Mouse (Mus musculus) MEL (cell line): ENCODE measurements around the gene Aff1.

Experiments used
- EP300 ChIP-seq, 2 experiments: IDR thresholded peaks; 2 replicates each; pipeline ENCODE4 v1.6.1; 2011; ENCODE audit warnings: improper control_type of control experiment in 2 of 2, low read length in 2 of 2, low read depth in 1 of 2, mild to moderate bottlenecking in 1 of 2
- GATA1 ChIP-seq: IDR thresholded peaks from 2 replicates; pipeline ENCODE4 v1.6.1; 2011; ENCODE audit warnings: low read depth, low read length, improper control_type of control experiment
- MEF2A ChIP-seq: IDR thresholded peaks from 2 replicates; pipeline ENCODE4 v1.6.1; 2014; ENCODE audit warnings: low read depth, mild to moderate bottlenecking, inconsistent platforms, low read length, improper control_type of control experiment; ENCODE audit not compliant: poor library complexity, insufficient replicate concordance, severe bottlenecking; ENCODE audit errors: extremely low read depth
- POLR2A ChIP-seq, 2 experiments: IDR thresholded peaks; 2 replicates each; pipeline ENCODE4 v1.6.1; 2011 to 2012; ENCODE audit warnings: low read length in 2 of 2, mild to moderate bottlenecking in 2 of 2, control low read depth in 1 of 2, improper control_type of control experiment in 1 of 2, low read depth in 1 of 2, moderate library complexity in 1 of 2; ENCODE audit not compliant: control insufficient read depth in 1 of 2, insufficient read depth in 1 of 2, poor library complexity in 1 of 2
- RAD21 ChIP-seq: IDR thresholded peaks from 2 replicates; pipeline ENCODE4 v1.6.1; 2011; ENCODE audit warnings: mild to moderate bottlenecking, low read depth, low read length, improper control_type of control experiment
- USF1 ChIP-seq: IDR thresholded peaks from 2 replicates; pipeline ENCODE4 v1.6.1; 2014; ENCODE audit warnings: low read depth, mild to moderate bottlenecking, inconsistent platforms, low read length, improper control_type of control experiment, moderate library complexity
- ZMIZ1 ChIP-seq: IDR thresholded peaks from 2 replicates; pipeline ENCODE4 v1.6.1; 2012; ENCODE audit warnings: low read depth, mild to moderate bottlenecking, inconsistent platforms, low read length, improper control_type of control experiment, moderate library complexity

DNA sequence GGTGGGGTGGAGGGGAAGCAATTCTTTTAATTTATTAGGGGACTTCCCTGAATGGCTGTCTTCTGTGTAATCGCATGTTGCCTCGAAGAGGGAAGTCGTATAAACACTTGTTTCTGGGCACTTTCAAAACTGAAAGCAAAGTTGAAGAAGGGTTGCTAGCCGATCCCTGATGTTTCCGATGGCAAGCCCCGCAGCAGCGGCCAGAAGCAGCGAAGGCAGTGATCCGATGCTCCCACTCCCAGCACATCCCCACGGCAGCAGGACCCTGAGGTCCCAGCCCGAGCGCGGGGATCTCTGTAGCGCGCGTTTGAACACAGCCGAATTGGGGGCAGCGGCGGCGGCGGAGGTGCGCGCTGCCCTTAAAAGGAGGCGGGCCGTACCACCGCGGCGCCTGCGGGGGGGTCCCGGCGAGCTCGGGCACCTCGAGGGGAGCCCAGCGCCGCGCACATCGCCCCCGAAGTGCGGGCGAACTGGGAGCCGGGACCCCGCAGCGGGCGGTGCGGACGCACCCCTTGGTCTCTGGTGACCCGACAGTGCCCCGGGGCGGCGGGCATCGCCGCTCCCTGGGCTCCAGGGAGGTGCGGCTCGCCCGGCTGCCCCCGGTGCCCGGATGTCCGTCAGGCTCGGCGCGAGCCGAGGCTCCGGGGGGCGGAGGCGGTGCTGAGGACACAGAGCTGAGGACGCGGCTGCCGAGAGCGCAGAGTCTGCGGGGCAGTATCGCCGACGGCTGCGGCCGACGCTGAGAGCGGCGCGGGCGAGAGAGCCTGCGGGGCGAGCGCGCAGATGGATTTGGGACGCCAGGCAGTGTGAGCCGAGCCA, 61.5 kb downstream of the Aff1 start:
- TF ChIP-seq MEF2A (no peak), RAD21 (no peak), EP300 (IDR thresholded peaks at IDR 0.05; ENCODE audit: low read depth in 1 of 2, low read length in 2 of 2) (no peak), USF1 (0 out of 2 replicates have a peak, but pooled peaks have one; percentile 8), ZMIZ1 (peak; percentile 97), POLR2A (IDR thresholded peaks at IDR 0.05; ENCODE audit: control insufficient read depth in 1 of 2, insufficient read depth in 1 of 2, low read depth in 1 of 2, low read length in 2 of 2, poor library complexity in 1 of 2) (peak; percentile 97 to 99), GATA1 (no peak)
